Mouse (Mus musculus): Measurements from ENCODE around the gene Il3. TPM values are rescaled to one million over a fixed set of nuclear protein-coding genes. Genes with fewer than 3 reads are reported as not detected.
A peak's percentile ranks its signal among the peaks of the same experiment; 100 is the strongest.

The Il3 gene
- polyA plus RNA-seq, 1 experiment from 2014 or later = not detected

GRCm38 (mm10) chr11:54269191-54269896 is 2.3 kb upstream of the Il3 start:
- no peak overlapping the region for H3K4me3 ChIP-seq (replicated peaks)
- no peaks in the 10 kb centered on the region for H3K27me3 ChIP-seq (replicated peaks)
- H3K9ac ChIP-seq = no peak overlapping the region
- no peaks in the 10 kb centered on the region for H3K9me3 ChIP-seq
- no peak for ATAC-seq
- no peak overlapping the region for H3K27ac ChIP-seq
- no peaks in the 10 kb centered on the region for H3K4me1 ChIP-seq (replicated peaks)
- WGBS = 78% methylated on average over 3 of the region's 3 CpGs
- no peak overlapping the region for H3K4me2 ChIP-seq (replicated peaks)
- no peaks in the 10 kb centered on the region for H3K36me3 ChIP-seq

- Histone ChIP-seq H3K9me3 (no peaks in the 10 kb centered on the region), H3K27me3 (replicated peaks) (no peaks in the 10 kb centered on the region), H3K36me3 (no peaks in the 10 kb centered on the region), H3K27ac (no peak overlapping the region), H3K4me2 (replicated peaks) (no peak overlapping the region), H3K9ac (no peak overlapping the region), H3K4me1 (replicated peaks) (no peaks in the 10 kb centered on the region), H3K4me3 (replicated peaks) (no peak overlapping the region)
- no peak for ATAC-seq
- 50% methylated on average over 2 of the region's 2 CpGs for WGBS
Observed at GRCm38 (mm10) chr11:54264542-54264941, 2.5 kb downstream of the Il3 start.

GRCm38 (mm10) chr11:54263405-54264031 is 3.6 kb downstream of the Il3 start:
- no peak overlapping the region for H3K4me3 ChIP-seq (replicated peaks)
- H3K4me2 ChIP-seq (replicated peaks) = no peak overlapping the region
- H3K27ac ChIP-seq = no peak overlapping the region
- no peak overlapping the region for H3K9ac ChIP-seq
- no peak for ATAC-seq
- H3K36me3 ChIP-seq = no peaks in the 10 kb centered on the region
- WGBS = 26% methylated on average over 1 of the region's 1 CpGs
- H3K27me3 ChIP-seq (replicated peaks) = no peaks in the 10 kb centered on the region
- no peaks in the 10 kb centered on the region for H3K9me3 ChIP-seq
- H3K4me1 ChIP-seq (replicated peaks) = no peaks in the 10 kb centered on the region

GRCm38 (mm10) chr11:54256624-54257376 is 10.3 kb downstream of the Il3 start:
- Histone ChIP-seq H3K9me3 (no peaks in the 10 kb centered on the region), H3K27me3 (replicated peaks) (no peaks in the 10 kb centered on the region), H3K4me1 (replicated peaks) (no peaks in the 10 kb centered on the region), H3K27ac (no peak overlapping the region), H3K4me2 (replicated peaks) (no peak overlapping the region), H3K4me3 (replicated peaks) (no peak overlapping the region), H3K9ac (no peak overlapping the region), H3K36me3 (no peaks in the 10 kb centered on the region)
- 64% methylated on average over 3 of the region's 3 CpGs for whole genome bisulfite sequencing
- ATAC-seq = 0 out of 2 replicates have a peak, but pooled peaks have one; percentile 63

GRCm38 (mm10) chr11:54254114-54254513 is 13.0 kb downstream of the Il3 start:
- Histone ChIP-seq H3K27me3 (replicated peaks) (no peaks in the 10 kb centered on the region), H3K4me2 (replicated peaks) (no peak overlapping the region), H3K9ac (no peak overlapping the region), H3K4me3 (replicated peaks) (no peak overlapping the region), H3K27ac (no peak overlapping the region), H3K9me3 (no peaks in the 10 kb centered on the region), H3K36me3 (no peaks in the 10 kb centered on the region), H3K4me1 (replicated peaks) (no peaks in the 10 kb centered on the region)
- WGBS = 38% methylated on average over 4 of the region's 4 CpGs
- no peak for ATAC-seq

GRCm38 (mm10) chr11:54250575-54250974 is 16.5 kb downstream of the Il3 start:
- Histone ChIP-seq H3K4me2 (replicated peaks) (no peak overlapping the region), H3K4me3 (replicated peaks) (no peak overlapping the region), H3K36me3 (no peaks in the 10 kb centered on the region), H3K4me1 (replicated peaks) (no peaks in the 10 kb centered on the region), H3K27ac (no peak overlapping the region), H3K9ac (no peak overlapping the region), H3K9me3 (no peaks in the 10 kb centered on the region), H3K27me3 (replicated peaks) (no peaks in the 10 kb centered on the region)
- 90% methylated on average over 11 of the region's 11 CpGs for WGBS
- ATAC-seq = no peak

GRCm38 (mm10) chr11:54249748-54250147 is 17.3 kb downstream of the Il3 start:
- H3K27me3 ChIP-seq (replicated peaks) = no peaks in the 10 kb centered on the region
- no peak overlapping the region for H3K4me2 ChIP-seq (replicated peaks)
- no peak overlapping the region for H3K27ac ChIP-seq
- H3K4me3 ChIP-seq (replicated peaks) = no peak overlapping the region
- H3K9me3 ChIP-seq = no peaks in the 10 kb centered on the region
- no peaks in the 10 kb centered on the region for H3K36me3 ChIP-seq
- H3K4me1 ChIP-seq (replicated peaks) = no peaks in the 10 kb centered on the region
- WGBS = 73% methylated on average over 3 of the region's 3 CpGs
- H3K9ac ChIP-seq = no peak overlapping the region
- no peak for ATAC-seq

GRCm38 (mm10) chr11:54248940-54249717 is 17.9 kb downstream of the Il3 start, which contains the start of gene Csf2:
TSS of gene Csf2 (minus strand) at chr11:54249667.
- no peaks in the 10 kb centered on the region for H3K27me3 ChIP-seq (replicated peaks)
- WGBS = 56% methylated on average over 11 of the region's 11 CpGs
- ATAC-seq = peak; percentile 83
- no peaks in the 10 kb centered on the region for H3K9me3 ChIP-seq
- H3K9ac ChIP-seq = no peak within 1 kb of the TSS
- 0 out of 2 replicates have a peak within 1 kb of the TSS, but pooled peaks have one; percentile 22 for H3K4me2 ChIP-seq (replicated peaks)
- no peak within 1 kb of the TSS for H3K27ac ChIP-seq
- no peak within 1 kb of the TSS for H3K4me3 ChIP-seq (replicated peaks)
- H3K36me3 ChIP-seq = no peaks in the 10 kb centered on the region
- H3K4me1 ChIP-seq (replicated peaks) = no peaks in the 10 kb centered on the region

GRCm38 (mm10) chr11:54247251-54247950 is 19.7 kb downstream of the Il3 start:
- Histone ChIP-seq H3K9ac (no peak overlapping the region), H3K27me3 (replicated peaks) (no peaks in the 10 kb centered on the region)
- WGBS = 68% methylated on average over 10 of the region's 10 CpGs

GRCm38 (mm10) chr11:54244465-54244864 is 22.6 kb downstream of the Il3 start:
- Histone ChIP-seq H3K9me3 (no peaks in the 10 kb centered on the region), H3K4me2 (replicated peaks) (no peak overlapping the region), H3K27ac (no peak overlapping the region), H3K4me3 (replicated peaks) (no peak overlapping the region), H3K9ac (no peak overlapping the region), H3K27me3 (replicated peaks) (no peaks in the 10 kb centered on the region), H3K36me3 (no peaks in the 10 kb centered on the region), H3K4me1 (replicated peaks) (no peaks in the 10 kb centered on the region)
- 81% methylated on average over 6 of the region's 6 CpGs for WGBS
- no peak for ATAC-seq

More at GRCm38 (mm10) chr11:54247251-54247950, 19.7 kb downstream of the Il3 start:
- no peaks in the 10 kb centered on the region for H3K9me3 ChIP-seq
- no peak overlapping the region for H3K4me2 ChIP-seq (replicated peaks)
- H3K4me3 ChIP-seq (replicated peaks) = no peak overlapping the region
- no peaks in the 10 kb centered on the region for H3K4me1 ChIP-seq (replicated peaks)
- H3K36me3 ChIP-seq = no peaks in the 10 kb centered on the region
- H3K27ac ChIP-seq = no peak overlapping the region
- ATAC-seq = no peak

GRCm38 (mm10) chr11:54242494-54242893 is 24.6 kb downstream of the Il3 start:
- Histone ChIP-seq H3K9me3 (no peaks in the 10 kb centered on the region), H3K9ac (no peak overlapping the region), H3K36me3 (no peaks in the 10 kb centered on the region), H3K27ac (no peak overlapping the region), H3K4me2 (replicated peaks) (no peak overlapping the region), H3K27me3 (replicated peaks) (no peaks in the 10 kb centered on the region), H3K4me3 (replicated peaks) (no peak overlapping the region), H3K4me1 (replicated peaks) (no peaks in the 10 kb centered on the region)
- 64% methylated on average over 3 of the region's 3 CpGs for WGBS
- peak; percentile 67 for ATAC-seq
